Mouse (Mus musculus) MEL (cell line): ENCODE measurements around the gene Ly6g5c. TPM values are rescaled to one million over a fixed set of nuclear protein-coding genes. Genes with fewer than 3 reads are reported as not detected.

Experiments
- DNase-seq: peaks from one replicate; pipeline ENCODE4 v3.0.0; 2011; ENCODE audit warnings: low read depth, low spot score
- H3K27ac ChIP-seq: 2 replicates; pipeline ENCODE4 v1.5.1; 2012; ENCODE audit warnings: low read depth, mild to moderate bottlenecking, control low read depth, low read length, moderate library complexity; ENCODE audit not compliant: control insufficient read depth
- H3K27me3 ChIP-seq, 2 experiments: fragments of 150-350 bp in 1 of 2; sonication (generic) in 1 of 2; 2 replicates each; pipeline ENCODE4 v1.6.1; 2012; ENCODE audit warnings: low read length in 2 of 2, mild to moderate bottlenecking in 2 of 2, improper control_type of control experiment in 1 of 2, moderate library complexity in 1 of 2; ENCODE audit not compliant: insufficient read depth in 2 of 2, control insufficient read depth in 1 of 2
- H3K36me3 ChIP-seq, 2 experiments: 2 replicates each; pipeline ENCODE4 v1.6.1; 2012 to 2014; ENCODE audit warnings: low read length in 2 of 2, improper control_type of control experiment in 1 of 2, inconsistent platforms in 1 of 2, mild to moderate bottlenecking in 1 of 2; ENCODE audit not compliant: insufficient read depth in 2 of 2, control insufficient read depth in 1 of 2
- H3K4me1 ChIP-seq, 2 experiments: fragments of 150-350 bp in 1 of 2; sonication (generic) in 1 of 2; 2 replicates each; pipeline ENCODE4 v1.6.1; 2012; ENCODE audit warnings: low read length in 2 of 2, improper control_type of control experiment in 1 of 2, mild to moderate bottlenecking in 1 of 2; ENCODE audit not compliant: insufficient read depth in 2 of 2, control insufficient read depth in 1 of 2
- H3K4me3 ChIP-seq, 2 experiments: fragments of 150-350 bp in 1 of 2; sonication (generic) in 1 of 2; 2 replicates each; pipeline ENCODE4 v1.5.1; 2012; ENCODE audit warnings: low read depth in 2 of 2, low read length in 2 of 2, mild to moderate bottlenecking in 2 of 2, moderate library complexity in 2 of 2, control low read depth in 1 of 2, improper control_type of control experiment in 1 of 2; ENCODE audit not compliant: control insufficient read depth in 1 of 2, insufficient read depth in 1 of 2
- H3K79me2 ChIP-seq: 2 replicates; pipeline ENCODE4 v1.6.1; 2012; ENCODE audit warnings: mild to moderate bottlenecking, low read length, moderate library complexity; ENCODE audit not compliant: control insufficient read depth, poor library complexity, insufficient read depth
- H3K9ac ChIP-seq: 2 replicates; pipeline ENCODE4 v1.6.1; 2012; ENCODE audit warnings: low read depth, mild to moderate bottlenecking, control low read depth, low read length, moderate library complexity; ENCODE audit not compliant: control insufficient read depth, poor library complexity, severe bottlenecking
- H3K9me3 ChIP-seq: fragments of 150-350 bp; sonication (generic); replicated peaks from 2 replicates; pipeline ENCODE4 v1.6.1; 2012; ENCODE audit warnings: mild to moderate bottlenecking, low read length, improper control_type of control experiment, moderate library complexity; ENCODE audit not compliant: insufficient read depth
- BHLHE40 ChIP-seq: IDR thresholded peaks from 2 replicates; pipeline ENCODE4 v1.6.1; 2012; ENCODE audit warnings: low read depth, mild to moderate bottlenecking, inconsistent platforms, low read length, improper control_type of control experiment, borderline replicate concordance
- CHD1 ChIP-seq: IDR thresholded peaks from 2 replicates; pipeline ENCODE4 v1.6.1; 2012; ENCODE audit warnings: low read depth, mild to moderate bottlenecking, inconsistent platforms, low read length, improper control_type of control experiment
- CHD2 ChIP-seq: IDR thresholded peaks from 2 replicates; pipeline ENCODE4 v1.6.1; 2011; ENCODE audit warnings: low read length, improper control_type of control experiment
- CTCF ChIP-seq, 3 experiments: IDR thresholded peaks in 2 of 3; conservative IDR thresholded peaks in 1 of 3; 2 replicates each; pipeline ENCODE4 v1.5.1; 2011 to 2012; ENCODE audit warnings: low read length in 3 of 3, low read depth in 2 of 3, mild to moderate bottlenecking in 2 of 3, improper control_type of control experiment in 1 of 3, inconsistent platforms in 1 of 3, mixed read lengths in 1 of 3, moderate library complexity in 1 of 3; ENCODE audit not compliant: control insufficient read depth in 1 of 3, insufficient read depth in 1 of 3, poor library complexity in 1 of 3, severe bottlenecking in 1 of 3
- E2F4 ChIP-seq: IDR thresholded peaks from 2 replicates; pipeline ENCODE4 v1.6.1; 2011; ENCODE audit warnings: low read depth, low read length, improper control_type of control experiment, borderline replicate concordance
- ELF1 ChIP-seq: IDR thresholded peaks from 2 replicates; pipeline ENCODE4 v1.6.1; 2014; ENCODE audit warnings: low read depth, mild to moderate bottlenecking, inconsistent platforms, low read length, improper control_type of control experiment, moderate library complexity
- EP300 ChIP-seq, 2 experiments: IDR thresholded peaks; 2 replicates each; pipeline ENCODE4 v1.6.1; 2011; ENCODE audit warnings: improper control_type of control experiment in 2 of 2, low read length in 2 of 2, low read depth in 1 of 2, mild to moderate bottlenecking in 1 of 2
- GABPA ChIP-seq: IDR thresholded peaks from 2 replicates; pipeline ENCODE4 v1.6.1; 2012; ENCODE audit warnings: low read depth, mild to moderate bottlenecking, inconsistent platforms, low read length, improper control_type of control experiment, moderate library complexity
- GATA1 ChIP-seq: IDR thresholded peaks from 2 replicates; pipeline ENCODE4 v1.6.1; 2011; ENCODE audit warnings: low read depth, low read length, improper control_type of control experiment
- HCFC1 ChIP-seq: IDR thresholded peaks from 2 replicates; pipeline ENCODE4 v1.6.1; 2012; ENCODE audit warnings: low read depth, mild to moderate bottlenecking, inconsistent platforms, low read length, improper control_type of control experiment, moderate library complexity
- JUND ChIP-seq: IDR thresholded peaks from 2 replicates; pipeline ENCODE4 v1.6.1; 2011; ENCODE audit warnings: low read depth, mild to moderate bottlenecking, improper control_type of control experiment, low read length
- KAT2A ChIP-seq: conservative IDR thresholded peaks from 2 replicates; pipeline ENCODE4 v1.6.1; 2012; ENCODE audit warnings: low read depth, low read length, improper control_type of control experiment, inconsistent platforms
- MAFK ChIP-seq: IDR thresholded peaks from 2 replicates; pipeline ENCODE4 v1.6.1; 2011; ENCODE audit warnings: low read depth, mild to moderate bottlenecking, low read length, improper control_type of control experiment, borderline replicate concordance
- MAX ChIP-seq: IDR thresholded peaks from 2 replicates; pipeline ENCODE4 v1.6.1; 2011; ENCODE audit warnings: low read length, improper control_type of control experiment
- MEF2A ChIP-seq: IDR thresholded peaks from 2 replicates; pipeline ENCODE4 v1.6.1; 2014; ENCODE audit warnings: low read depth, mild to moderate bottlenecking, inconsistent platforms, low read length, improper control_type of control experiment; ENCODE audit not compliant: poor library complexity, insufficient replicate concordance, severe bottlenecking; ENCODE audit errors: extremely low read depth
- MXI1 ChIP-seq: IDR thresholded peaks from 2 replicates; pipeline ENCODE4 v1.6.1; 2011; ENCODE audit warnings: mild to moderate bottlenecking, low read depth, low read length, improper control_type of control experiment
- MYB ChIP-seq: IDR thresholded peaks from 2 replicates; pipeline ENCODE4 v1.6.1; 2011; ENCODE audit warnings: mild to moderate bottlenecking, low read depth, low read length, improper control_type of control experiment
- MYC ChIP-seq: IDR thresholded peaks from 2 replicates; pipeline ENCODE4 v1.6.1; 2011; ENCODE audit warnings: low read depth, mild to moderate bottlenecking, low read length, improper control_type of control experiment, moderate library complexity
- NELFE ChIP-seq: IDR thresholded peaks from 2 replicates; pipeline ENCODE4 v1.6.1; 2011; ENCODE audit warnings: low read depth, low read length, improper control_type of control experiment
- NRF1 ChIP-seq: IDR thresholded peaks from 2 replicates; pipeline ENCODE4 v1.6.1; 2014; ENCODE audit warnings: low read depth, mild to moderate bottlenecking, inconsistent platforms, low read length, improper control_type of control experiment, moderate library complexity; ENCODE audit not compliant: poor library complexity, insufficient read depth, severe bottlenecking
- POLR2A ChIP-seq, 2 experiments: IDR thresholded peaks; 2 replicates each; pipeline ENCODE4 v1.6.1; 2011 to 2012; ENCODE audit warnings: low read length in 2 of 2, mild to moderate bottlenecking in 2 of 2, control low read depth in 1 of 2, improper control_type of control experiment in 1 of 2, low read depth in 1 of 2, moderate library complexity in 1 of 2; ENCODE audit not compliant: control insufficient read depth in 1 of 2, insufficient read depth in 1 of 2, poor library complexity in 1 of 2
- POLR2AphosphoS2 ChIP-seq: IDR thresholded peaks from 2 replicates; pipeline ENCODE4 v1.6.1; 2011; ENCODE audit warnings: low read length, improper control_type of control experiment
- POLR2AphosphoS5 ChIP-seq: IDR thresholded peaks from 2 replicates; pipeline ENCODE4 v1.6.1; 2012; ENCODE audit warnings: low read depth, borderline replicate concordance, mild to moderate bottlenecking, inconsistent platforms, low read length, moderate library complexity, mixed read lengths
- RAD21 ChIP-seq: IDR thresholded peaks from 2 replicates; pipeline ENCODE4 v1.6.1; 2011; ENCODE audit warnings: mild to moderate bottlenecking, low read depth, low read length, improper control_type of control experiment
- RCOR1 ChIP-seq: IDR thresholded peaks from 2 replicates; pipeline ENCODE4 v1.6.1; 2012; ENCODE audit warnings: low read depth, mild to moderate bottlenecking, inconsistent platforms, low read length, improper control_type of control experiment
- SIN3A ChIP-seq: IDR thresholded peaks from 2 replicates; pipeline ENCODE4 v1.6.1; 2012; ENCODE audit warnings: low read length, improper control_type of control experiment, inconsistent platforms
- SMC3 ChIP-seq: IDR thresholded peaks from 2 replicates; pipeline ENCODE4 v1.6.1; 2011; ENCODE audit warnings: low read depth, low read length, improper control_type of control experiment
- TAL1 ChIP-seq: IDR thresholded peaks from 2 replicates; pipeline ENCODE4 v1.6.1; 2012; ENCODE audit warnings: mild to moderate bottlenecking, inconsistent platforms, low read length, moderate library complexity, mixed read lengths
- TBP ChIP-seq: IDR thresholded peaks from 2 replicates; pipeline ENCODE4 v1.8.0; 2011; ENCODE audit warnings: low read depth, low read length, improper control_type of control experiment
- TCF12 ChIP-seq: IDR thresholded peaks from 2 replicates; pipeline ENCODE4 v1.6.1; 2014; ENCODE audit warnings: low read depth, mild to moderate bottlenecking, inconsistent platforms, low read length, improper control_type of control experiment, moderate library complexity
- UBTF ChIP-seq: IDR thresholded peaks from 2 replicates; pipeline ENCODE4 v1.6.1; 2012; ENCODE audit warnings: low read depth, mild to moderate bottlenecking, inconsistent platforms, low read length, improper control_type of control experiment, moderate library complexity, borderline replicate concordance; ENCODE audit not compliant: insufficient read depth
- USF1 ChIP-seq: IDR thresholded peaks from 2 replicates; pipeline ENCODE4 v1.6.1; 2014; ENCODE audit warnings: low read depth, mild to moderate bottlenecking, inconsistent platforms, low read length, improper control_type of control experiment, moderate library complexity
- USF2 ChIP-seq, 2 experiments: IDR thresholded peaks; 2 replicates each; pipeline ENCODE4 v1.6.1; 2011 to 2012; ENCODE audit warnings: improper control_type of control experiment in 2 of 2, low read length in 2 of 2, borderline replicate concordance in 1 of 2, inconsistent platforms in 1 of 2, low read depth in 1 of 2, mild to moderate bottlenecking in 1 of 2; ENCODE audit not compliant: insufficient read depth in 1 of 2
- ZC3H11A ChIP-seq: IDR thresholded peaks from 2 replicates; pipeline ENCODE4 v1.6.1; 2012; ENCODE audit warnings: low read depth, mild to moderate bottlenecking, inconsistent platforms, low read length, improper control_type of control experiment
- ZKSCAN1 ChIP-seq: IDR thresholded peaks from 2 replicates; pipeline ENCODE4 v1.6.1; 2012; ENCODE audit warnings: low read depth, mild to moderate bottlenecking, inconsistent platforms, low read length, improper control_type of control experiment, moderate library complexity
- ZMIZ1 ChIP-seq: IDR thresholded peaks from 2 replicates; pipeline ENCODE4 v1.6.1; 2012; ENCODE audit warnings: low read depth, mild to moderate bottlenecking, inconsistent platforms, low read length, improper control_type of control experiment, moderate library complexity
- ZNF384 ChIP-seq: IDR thresholded peaks from 2 replicates; pipeline ENCODE4 v1.6.1; 2012; ENCODE audit warnings: low read depth, mild to moderate bottlenecking, inconsistent platforms, low read length, improper control_type of control experiment
- polyA plus RNA-seq, 2 experiments: library from polyadenylated mRNA; stranded (reverse) in 1 of 2; unstranded in 1 of 2; fragments of >175 nt in 1 of 2; fragments of >200 nt in 1 of 2; gene quantifications; 2 replicates each; pipeline versions ENCODE4 v1.2.1 to v1.2.4; 2012; ENCODE audit warnings: low replicate concordance in 2 of 2, low read depth in 1 of 2; ENCODE audit not compliant: insufficient read length in 2 of 2, insufficient read depth in 1 of 2, missing spikeins in 1 of 2
- total RNA-seq: library from RNA; depleted of rRNA; stranded (reverse); fragments of 300-350 nt; gene quantifications from 2 replicates; pipeline ENCODE4 v1.2.3, GENCODE M21; 2012

Ly6g5c gene
- total and polyA plus RNA-seq, 3 experiments = not detected

DNA sequence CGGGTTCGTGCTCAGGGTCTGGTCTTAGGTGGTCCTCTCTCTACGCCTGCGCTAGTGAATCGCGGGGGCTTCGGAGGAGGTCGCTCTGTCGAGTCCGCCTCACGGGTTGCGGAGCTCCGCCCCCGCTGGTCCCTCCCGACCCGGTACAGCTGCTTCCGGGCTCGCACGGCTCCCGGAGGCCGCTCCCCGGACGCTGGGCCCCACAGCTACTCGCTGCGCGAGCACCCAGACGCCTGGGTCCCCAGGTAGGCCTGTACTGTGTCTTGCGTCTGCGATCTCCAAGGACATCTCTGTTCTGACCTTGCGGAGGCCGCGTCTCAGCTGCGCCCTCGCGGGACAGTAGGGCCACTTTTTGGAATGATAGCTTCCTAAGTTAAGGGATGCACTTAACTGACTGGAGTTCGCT, 18.1 kb downstream of the Ly6g5c start, which contains the start of gene D17H6S53E:
TSS of gene D17H6S53E (plus strand) at position 168 of the 406 bp plus-strand sequence.
- Histone ChIP-seq H3K4me3 (peak within 1 kb of the TSS; percentile 90 to 99), H3K79me2 (peaks cover 33% of the 10 kb centered on the region), H3K27me3 (no peaks in the 10 kb centered on the region), H3K9me3 (no peaks in the 10 kb centered on the region), H3K9ac (peak within 1 kb of the TSS; percentile 83), H3K36me3 (peaks cover 0 to 10% of the 10 kb centered on the region in 2 experiments; a peak in 2 of 4 replicates), H3K4me1 (peaks cover 6 to 8% of the 10 kb centered on the region in 2 experiments; a peak in 3 of 4 replicates), H3K27ac (peak within 1 kb of the TSS; percentile 78)
- peak; percentile 87 for DNase-seq
- TF ChIP-seq EP300 (IDR thresholded peaks at IDR 0.05; ENCODE audit: low read depth in 1 of 2, low read length in 2 of 2) = no peak; a peak in 1 of 4 replicates
- TF ChIP-seq CHD1 = no peak; the same call in 1 of the 2 replicates
- no peak for TF ChIP-seq POLR2AphosphoS2
- TF ChIP-seq KAT2A = no peak; the same call in 1 of the 2 replicates
- no peak for TF ChIP-seq CTCF (IDR thresholded peaks at IDR 0.05 in 2 of 3, conservative IDR thresholded peaks at IDR 0.05 in 1 of 3; ENCODE audit: control insufficient read depth in 1 of 3, insufficient read depth in 1 of 3, low read depth in 2 of 3, low read length in 3 of 3, poor library complexity in 1 of 3, severe bottlenecking in 1 of 3)
- TF ChIP-seq GATA1 = no peak
- TF ChIP-seq SIN3A = peak; percentile 76
- TF ChIP-seq TAL1 = no peak
- 0 out of 2 replicates have a peak, but pooled peaks have one; percentile 40 for TF ChIP-seq ZMIZ1
- no peak for TF ChIP-seq JUND
- TF ChIP-seq MYB = no peak
- TF ChIP-seq MEF2A = no peak
- no peak; the same call in 1 of the 2 replicates for TF ChIP-seq MAX
- 0 out of 2 replicates have a peak, but pooled peaks have one; percentile 6 for TF ChIP-seq TBP
- TF ChIP-seq SMC3 = no peak
- no peak for TF ChIP-seq USF1
- peak; percentile 50; the same call in 1 of the 2 replicates for TF ChIP-seq MXI1
- TF ChIP-seq RAD21 = no peak
- peak; percentile 75 for TF ChIP-seq HCFC1
- TF ChIP-seq TCF12 = peak; percentile 44; the same call in 1 of the 2 replicates
- TF ChIP-seq GABPA = no peak
- TF ChIP-seq POLR2AphosphoS5 = no peak
- TF ChIP-seq USF2 (IDR thresholded peaks at IDR 0.05; ENCODE audit: borderline replicate concordance in 1 of 2, insufficient read depth in 1 of 2, low read depth in 1 of 2, low read length in 2 of 2) = no peak
- TF ChIP-seq NELFE = peak; percentile 80
- TF ChIP-seq POLR2A (IDR thresholded peaks at IDR 0.05; ENCODE audit: control insufficient read depth in 1 of 2, insufficient read depth in 1 of 2, low read depth in 1 of 2, low read length in 2 of 2, poor library complexity in 1 of 2) = peak; percentile 65 to 69; a peak in 3 of 4 replicates
- no peak for TF ChIP-seq MAFK
- TF ChIP-seq RCOR1 = no peak
- TF ChIP-seq MYC = peak; percentile 26; the same call in 1 of the 2 replicates
- no peak for TF ChIP-seq CHD2
- TF ChIP-seq NRF1 = peak; percentile 72
- TF ChIP-seq E2F4 = no peak
- no peak for TF ChIP-seq ZNF384
- TF ChIP-seq ELF1 = peak; percentile 76
- no peak for TF ChIP-seq ZC3H11A
- no peak for TF ChIP-seq ZKSCAN1
- TF ChIP-seq BHLHE40 = no peak
- TF ChIP-seq UBTF = peak; percentile 80; the same call in 1 of the 2 replicates
